In the genomic region with DNA sequence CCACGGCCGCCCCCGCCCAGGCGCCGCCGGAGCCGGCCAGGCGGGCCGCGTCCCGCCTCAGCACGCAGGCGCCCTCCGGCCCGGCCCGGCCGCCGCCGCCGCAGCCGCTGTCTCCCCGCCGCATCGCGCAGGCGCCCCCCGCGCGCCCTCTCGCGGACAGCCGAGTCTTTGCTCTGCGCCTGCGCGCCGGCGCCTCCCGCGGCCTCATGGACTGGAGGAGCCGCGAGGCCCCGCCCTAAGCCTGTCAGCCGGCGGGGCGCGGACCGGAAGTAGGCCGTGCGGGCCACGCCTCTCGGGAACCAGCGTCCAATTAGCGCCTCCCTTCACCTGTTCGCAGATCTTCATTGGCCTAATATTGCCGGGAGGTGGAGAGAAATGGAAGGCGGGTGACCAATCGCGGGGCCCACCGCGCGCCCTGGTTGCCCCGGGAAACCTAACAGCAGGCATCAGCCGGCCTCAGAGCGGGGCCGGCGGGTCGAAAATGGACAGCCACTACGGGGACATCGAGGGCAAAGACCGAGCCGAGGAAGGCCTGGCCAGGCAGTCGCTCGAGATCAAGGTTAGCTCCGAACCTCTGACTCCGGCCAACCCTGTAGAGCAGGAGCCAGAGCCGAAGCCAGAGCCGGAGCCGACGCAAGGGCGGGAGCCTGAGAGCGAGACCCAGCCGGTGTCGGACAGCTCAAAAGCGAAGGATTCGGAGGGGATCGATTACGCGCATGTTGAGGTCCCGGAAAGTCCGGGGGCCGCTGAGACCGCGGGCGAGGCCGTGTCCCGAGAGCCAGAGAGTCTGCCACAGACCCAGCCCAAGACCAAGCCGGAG, we compare ENCODE assay signal across 8 mouse cellular contexts. TPM values are rescaled to one million over a fixed set of nuclear protein-coding genes. Genes with fewer than 3 reads are reported as not detected.
A peak's percentile ranks its signal among the peaks of the same experiment; 100 is the strongest.
DNase-seq lines count a peak whose midpoint lies in the region; ATAC-seq lines count a peak whose summit lies in the region.

Gene Tada2b, minus strand, starts transcription at position 115 of the 820 bp plus-strand sequence.
Gene Ccdc96, plus strand, starts transcription at position 418 of the 820 bp plus-strand sequence.

- peaks cover 42% of the 10 kb centered on the region for H3K4me1 ChIP-seq in heart, embryonic 10.5 days
- peaks cover 32% of the 10 kb centered on the region for H3K4me1 ChIP-seq in kidney, embryonic 15.5 days

- peak; percentile 91 for ATAC-seq in erythroblast, adult 5-6 weeks (replicated peaks; ENCODE audit: low FRiP score, poor library complexity, severe bottlenecking)
- peak; percentile 98 for ATAC-seq in kidney, embryonic 15.5 days (replicated peaks; ENCODE audit: low FRiP score)
- peak; percentile 95 for ATAC-seq in monocyte, adult 5-6 weeks (replicated peaks; ENCODE audit: insufficient number of reproducible peaks, low FRiP score, low TSS enrichment, poor library complexity, severe bottlenecking)

- peak within 1 kb of the TSS; percentile 90 for H3K27ac ChIP-seq in heart, embryonic 10.5 days
- peak within 1 kb of the TSS; percentile 72 for H3K27ac ChIP-seq in kidney, embryonic 15.5 days

- DNase-seq in B cell, adult 2 months = peak; percentile 97 to 98
- peak; percentile 100 for DNase-seq in brain, adult 2 months (ENCODE audit: low read depth, low spot score)
- peak; percentile 99 for DNase-seq in heart, embryonic 10.5 days (ENCODE audit: low spot score)
- peak; percentile 98 for DNase-seq in liver
- peak; percentile 97 to 99 for DNase-seq in spleen, postnatal 4 days (ENCODE audit: low spot score in 2 of 2)

- peaks cover 8% of the 10 kb centered on the region for H3K36me3 ChIP-seq in heart, embryonic 10.5 days
- peaks cover 3% of the 10 kb centered on the region; the same call in 1 of the 2 replicates for H3K36me3 ChIP-seq in kidney, embryonic 15.5 days

- H3K9me3 ChIP-seq in heart, embryonic 10.5 days = no peaks in the 10 kb centered on the region
- no peaks in the 10 kb centered on the region for H3K9me3 ChIP-seq in kidney, embryonic 15.5 days (replicated peaks)

- H3K9ac ChIP-seq in kidney, embryonic 15.5 days = peak within 1 kb of the TSS; percentile 88

- H3K4me2 ChIP-seq in kidney, embryonic 15.5 days = peak within 1 kb of the TSS; percentile 99

- H3K4me3 ChIP-seq in heart, embryonic 10.5 days = peak within 1 kb of the TSS; percentile 93
- peak within 1 kb of the TSS; percentile 85 for H3K4me3 ChIP-seq in kidney, embryonic 15.5 days (replicated peaks)

- 6% methylated on average over 97 of the region's 97 CpGs for WGBS in heart, embryonic 10.5 days
- under 1% methylated on average over 88 of the region's 97 CpGs for WGBS in kidney, embryonic 15.5 days

- peaks cover 20% of the 10 kb centered on the region for H3K27me3 ChIP-seq in heart, embryonic 10.5 days (ENCODE audit: insufficient read depth, poor library complexity, severe bottlenecking)
- peaks cover 24% of the 10 kb centered on the region for H3K27me3 ChIP-seq in kidney, embryonic 15.5 days

RNA-seq across cellular contexts. Expression of gene Tada2b, which starts in this region (rescaled TPM):
- total RNA-seq in erythroblast, adult 5-6 weeks (2015; ENCODE audit: low replicate concordance) = 4.8 and 6.5 TPM in 2 replicates
- total RNA-seq in erythroblast, adult 5-6 weeks (2017; ENCODE audit: low replicate concordance) = 2.3 and 9.6 TPM in 2 replicates
- polyA plus RNA-seq in heart, embryonic 10.5 days (2016; fragmentation: Nextera tagmentation; extraction: Ambion mirVana) = 1.2 and 1.9 TPM in 2 replicates
- 1.8 and 2.1 TPM in 2 replicates for polyA plus RNA-seq in kidney, embryonic 15.5 days (2015; fragmentation: Nextera tagmentation; extraction: Ambion mirVana)
- 9.1 to 25.8 TPM (median 15.7 TPM) in 3 replicates for total RNA-seq in monocyte, adult 5-6 weeks (2017)

RNA-seq across cellular contexts. Expression of gene Ccdc96, which starts in this region (rescaled TPM):
- total RNA-seq in erythroblast, adult 5-6 weeks (2015; ENCODE audit: low replicate concordance) = not detected in 2 replicates
- 0.84 TPM in 1 of 2 replicates, not detected in the other for total RNA-seq in erythroblast, adult 5-6 weeks (2017; ENCODE audit: low replicate concordance)
- 0.33 and 0.62 TPM in 2 replicates for polyA plus RNA-seq in heart, embryonic 10.5 days (2016; fragmentation: Nextera tagmentation; extraction: Ambion mirVana)
- 0.66 and 0.90 TPM in 2 replicates for polyA plus RNA-seq in kidney, embryonic 15.5 days (2015; fragmentation: Nextera tagmentation; extraction: Ambion mirVana)
- 0.49 to 0.64 TPM in 2 of 3 replicates, not detected in the other for total RNA-seq in monocyte, adult 5-6 weeks (2017)

Comparison
In these comparisons a context has a peak if more than half of its experiments do, and no peak if none do; other contexts are left out.
1. Peak in every context shown above with its lines: DNase-seq, ATAC-seq, H3K4me3 ChIP-seq and H3K27ac ChIP-seq.